Mouse (Mus musculus): Measurements from ENCODE around the gene Ephb2. TPM values are rescaled to one million over a fixed set of nuclear protein-coding genes. Genes with fewer than 3 reads are reported as not detected.

Ephb2 gene
- polyA plus RNA-seq, 1 experiment from 2014 or later = 0.08 TPM

DNA sequence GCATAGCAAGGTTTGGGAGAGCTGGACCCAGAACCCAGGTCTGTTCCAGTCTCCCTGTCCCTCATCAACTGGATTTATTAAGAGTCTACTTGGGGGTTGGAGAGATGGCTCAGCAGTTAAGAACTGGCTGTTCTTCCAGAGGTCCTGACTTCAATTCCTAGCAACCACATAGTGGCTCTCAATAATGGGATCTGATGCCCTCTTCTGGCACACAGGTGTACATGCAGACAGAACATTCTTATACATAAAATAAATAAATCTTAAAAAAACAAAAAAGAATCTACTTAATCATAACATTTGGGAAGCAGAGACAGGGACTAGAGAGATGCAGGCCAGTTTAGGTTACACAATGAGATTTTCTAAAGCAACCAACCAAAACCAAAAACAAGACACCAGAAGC, 199.8 kb downstream of the Ephb2 start:
- peaks cover 7% of the 10 kb centered on the region for H3K4me1 ChIP-seq (ENCODE audit: insufficient read depth)
- DNase-seq (no peak), ATAC-seq (no peak)
- peaks cover 23% of the 10 kb centered on the region for H3K27me3 ChIP-seq (ENCODE audit: insufficient read depth, low read length)
- no peaks in the 10 kb centered on the region for H3K9me3 ChIP-seq (ENCODE audit: low read length)
- TF ChIP-seq EP300 (IDR thresholded peaks at IDR 0.05; ENCODE audit: low read depth) = no peak
- TF ChIP-seq CTCF (IDR thresholded peaks at IDR 0.05; ENCODE audit: low read depth) = peak; percentile 25; the same call in 1 of the 2 replicates
- H3K36me3 ChIP-seq (replicated peaks; ENCODE audit: insufficient read depth, low read length) = no peaks in the 10 kb centered on the region
- no peak overlapping the region for H3K27ac ChIP-seq (ENCODE audit: low read depth)
- H3K4me3 ChIP-seq (ENCODE audit: low read depth, low read length) = no peak overlapping the region
- H3K9ac ChIP-seq (replicated peaks) = no peak overlapping the region
- H3K4me2 ChIP-seq (ENCODE audit: low read depth, low read length) = no peak overlapping the region

DNA sequence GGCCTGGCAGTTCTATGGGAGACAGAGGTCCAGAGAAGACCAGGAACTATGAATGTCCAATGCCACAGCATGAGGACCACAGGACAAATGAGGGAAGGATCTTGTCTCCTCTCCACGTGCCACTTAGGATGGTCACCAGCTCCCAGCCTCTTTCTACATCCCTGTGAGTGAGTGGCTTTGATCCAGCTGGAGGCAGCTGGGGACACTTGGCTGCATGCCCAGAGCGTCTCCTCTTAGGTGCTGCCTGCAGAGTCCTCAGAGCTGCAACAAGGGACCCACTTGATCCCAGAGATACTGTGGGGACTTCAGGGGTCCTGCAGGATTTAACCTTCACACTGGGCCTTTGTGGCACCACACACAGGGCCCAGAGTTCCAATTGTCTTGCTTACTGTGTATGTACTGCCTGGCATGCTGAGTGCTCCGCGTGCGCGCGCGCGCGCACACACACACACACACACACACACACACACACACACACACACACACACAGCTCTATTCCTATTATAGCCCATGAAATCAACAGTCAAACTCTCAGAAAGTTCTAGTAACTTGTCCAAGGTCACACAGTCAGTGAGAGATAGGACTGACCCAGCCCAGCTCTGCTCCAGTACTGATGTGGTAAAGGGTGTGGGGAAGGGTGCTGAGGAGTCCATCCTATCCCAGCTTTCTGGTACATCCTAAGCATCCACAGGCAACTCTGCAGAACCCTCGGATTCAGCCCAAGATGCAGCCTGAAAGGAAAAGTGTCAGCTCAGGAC, 204.4 kb downstream of the Ephb2 start:
- DNase-seq = peak; percentile 55
- H3K27ac ChIP-seq (ENCODE audit: low read depth) = no peak overlapping the region
- H3K27me3 ChIP-seq (ENCODE audit: insufficient read depth, low read length) = peaks cover under 1% of the 10 kb centered on the region
- TF ChIP-seq CTCF (IDR thresholded peaks at IDR 0.05; ENCODE audit: low read depth) (no peak), EP300 (IDR thresholded peaks at IDR 0.05; ENCODE audit: low read depth) (no peak)
- H3K9ac ChIP-seq (replicated peaks) = no peak overlapping the region
- H3K4me3 ChIP-seq (ENCODE audit: low read depth, low read length) = no peak overlapping the region
- H3K36me3 ChIP-seq (replicated peaks; ENCODE audit: insufficient read depth, low read length) = no peaks in the 10 kb centered on the region
- whole genome bisulfite sequencing (ENCODE audit: insufficient replicate concordance) = 81% methylated on average over 11 of the region's 11 CpGs
- H3K9me3 ChIP-seq (ENCODE audit: low read length) = no peaks in the 10 kb centered on the region
- no peak overlapping the region for H3K4me2 ChIP-seq (ENCODE audit: low read depth, low read length)
- ATAC-seq = no peak
- H3K4me1 ChIP-seq (ENCODE audit: insufficient read depth) = no peaks in the 10 kb centered on the region

DNA sequence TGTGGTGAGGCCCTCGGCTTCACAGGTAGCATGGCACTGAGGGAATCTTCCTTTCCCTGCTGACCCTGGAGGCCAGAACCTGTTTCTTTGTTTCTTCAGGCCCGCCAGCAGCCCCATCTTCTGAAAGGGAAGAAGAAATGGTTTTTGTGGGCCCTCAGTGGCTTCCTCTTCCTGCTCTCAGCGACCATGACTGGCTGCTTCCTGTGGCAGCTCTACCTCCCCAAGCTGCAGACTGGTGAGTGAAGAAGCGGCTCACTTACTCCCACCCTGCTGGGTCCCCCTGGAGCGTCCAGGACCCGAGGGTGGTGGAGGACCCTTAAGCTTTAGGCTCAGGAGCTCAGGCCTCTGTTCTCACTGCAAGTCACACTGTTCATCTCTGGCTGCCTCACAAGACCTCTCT, 209.2 kb downstream of the Ephb2 start:
- DNase-seq (no peak), ATAC-seq (no peak)
- Histone ChIP-seq H3K4me3 (ENCODE audit: low read depth, low read length) (no peak overlapping the region), H3K27ac (ENCODE audit: low read depth) (no peak overlapping the region), H3K9me3 (ENCODE audit: low read length) (no peaks in the 10 kb centered on the region), H3K4me1 (ENCODE audit: insufficient read depth) (no peaks in the 10 kb centered on the region), H3K9ac (replicated peaks) (no peak overlapping the region), H3K27me3 (ENCODE audit: insufficient read depth, low read length) (no peaks in the 10 kb centered on the region), H3K4me2 (ENCODE audit: low read depth, low read length) (no peak overlapping the region), H3K36me3 (replicated peaks; ENCODE audit: insufficient read depth, low read length) (no peaks in the 10 kb centered on the region)
- WGBS (ENCODE audit: insufficient replicate concordance) = 38% methylated on average over 6 of the region's 6 CpGs
- no peak for TF ChIP-seq EP300 (IDR thresholded peaks at IDR 0.05; ENCODE audit: low read depth)
- no peak for TF ChIP-seq CTCF (IDR thresholded peaks at IDR 0.05; ENCODE audit: low read depth)

DNA sequence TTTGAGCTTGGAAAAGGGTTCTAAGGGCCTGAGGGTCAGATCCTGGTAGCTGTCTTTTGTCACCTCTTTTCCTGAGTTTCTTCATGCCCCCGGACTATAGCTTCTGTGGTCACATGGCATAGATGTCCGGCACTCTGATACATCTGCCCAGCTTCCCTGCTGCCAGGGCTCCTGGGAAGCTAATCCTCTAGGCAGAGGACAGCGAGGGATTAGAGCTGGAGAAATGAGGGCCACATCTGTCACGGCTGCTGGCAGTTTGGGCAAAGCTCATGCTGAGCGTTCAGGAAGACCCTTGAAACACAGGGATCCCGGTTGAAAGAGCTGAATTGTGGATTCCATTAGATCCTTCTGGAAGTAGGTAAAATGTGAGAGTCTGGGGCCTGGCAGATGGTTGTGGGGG, 213.4 kb downstream of the Ephb2 start, which contains the start of gene Lactbl1:
Gene Lactbl1, plus strand, starts transcription at position 234 of the 400 bp plus-strand sequence.
- H3K4me2 ChIP-seq (ENCODE audit: low read depth, low read length) = no peak within 1 kb of the TSS
- H3K27ac ChIP-seq (ENCODE audit: low read depth) = no peak within 1 kb of the TSS
- no peak for ATAC-seq
- no peaks in the 10 kb centered on the region for H3K4me1 ChIP-seq (ENCODE audit: insufficient read depth)
- no peak within 1 kb of the TSS for H3K4me3 ChIP-seq (ENCODE audit: low read depth, low read length)
- no peak for TF ChIP-seq CTCF (IDR thresholded peaks at IDR 0.05; ENCODE audit: low read depth)
- no peak for TF ChIP-seq EP300 (IDR thresholded peaks at IDR 0.05; ENCODE audit: low read depth)
- no peaks in the 10 kb centered on the region for H3K36me3 ChIP-seq (replicated peaks; ENCODE audit: insufficient read depth, low read length)
- no peaks in the 10 kb centered on the region for H3K27me3 ChIP-seq (ENCODE audit: insufficient read depth, low read length)
- DNase-seq = no peak
- H3K9me3 ChIP-seq (ENCODE audit: low read length) = no peaks in the 10 kb centered on the region
- 60% methylated on average over 6 of the region's 6 CpGs for WGBS (ENCODE audit: insufficient replicate concordance)
- no peak within 1 kb of the TSS for H3K9ac ChIP-seq (replicated peaks)

DNA sequence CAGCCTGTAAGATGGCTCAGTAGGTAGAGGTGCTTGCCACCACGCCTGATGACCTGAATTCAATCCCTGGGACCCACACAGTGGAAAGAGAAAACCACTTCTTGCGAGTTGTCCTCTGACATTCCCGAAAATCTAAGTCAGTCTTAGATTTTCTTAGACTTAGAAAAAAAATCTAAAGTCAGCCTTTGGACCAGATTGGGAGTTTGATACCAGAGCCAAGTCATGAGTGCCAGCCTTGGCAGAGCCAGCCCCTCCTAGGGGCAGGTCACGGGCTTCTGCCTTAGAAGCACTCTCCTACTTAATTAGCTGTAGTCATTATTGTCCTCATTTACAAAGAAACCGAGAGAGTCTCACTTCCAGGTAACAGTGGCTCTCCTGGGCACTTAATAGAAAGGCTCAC, 213.8 kb downstream of the Ephb2 start:
- H3K9me3 ChIP-seq (ENCODE audit: low read length) = no peaks in the 10 kb centered on the region
- TF ChIP-seq CTCF (IDR thresholded peaks at IDR 0.05; ENCODE audit: low read depth) (no peak), EP300 (IDR thresholded peaks at IDR 0.05; ENCODE audit: low read depth) (no peak)

DNA sequence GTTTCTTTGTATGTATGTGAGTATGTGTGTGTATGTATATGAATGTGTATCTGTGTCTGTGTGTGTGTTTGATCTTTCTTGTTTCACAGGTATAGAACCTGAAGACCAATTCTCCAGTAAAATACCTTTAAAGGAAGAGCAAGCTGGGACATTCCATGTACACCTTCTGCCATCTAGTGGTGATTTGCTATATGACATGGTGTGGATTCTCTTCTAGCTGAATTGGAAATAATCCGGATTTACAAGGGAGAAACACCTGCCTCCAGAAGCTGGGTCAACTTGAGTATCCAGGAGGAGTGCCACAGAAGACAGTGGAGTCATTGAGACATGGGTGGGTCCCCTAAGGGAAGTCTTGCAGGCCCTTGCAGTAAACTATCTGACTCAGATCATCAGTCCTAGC, 214.5 kb downstream of the Ephb2 start:
- Histone ChIP-seq H3K27me3 (ENCODE audit: insufficient read depth, low read length) (no peaks in the 10 kb centered on the region), H3K4me3 (ENCODE audit: low read depth, low read length) (no peak overlapping the region), H3K9ac (replicated peaks) (no peak overlapping the region), H3K27ac (ENCODE audit: low read depth) (no peak overlapping the region), H3K4me1 (ENCODE audit: insufficient read depth) (no peaks in the 10 kb centered on the region), H3K36me3 (replicated peaks; ENCODE audit: insufficient read depth, low read length) (no peaks in the 10 kb centered on the region), H3K9me3 (ENCODE audit: low read length) (no peaks in the 10 kb centered on the region), H3K4me2 (ENCODE audit: low read depth, low read length) (no peak overlapping the region)
- ATAC-seq (no peak), DNase-seq (no peak)
- TF ChIP-seq CTCF (IDR thresholded peaks at IDR 0.05; ENCODE audit: low read depth) (peak; percentile 91), EP300 (IDR thresholded peaks at IDR 0.05; ENCODE audit: low read depth) (no peak)
- WGBS (ENCODE audit: insufficient replicate concordance) = 0% methylated on average over 1 of the region's 1 CpGs

More for the DNA sequence above, 213.8 kb downstream of the Ephb2 start:
- no peak overlapping the region for H3K4me3 ChIP-seq (ENCODE audit: low read depth, low read length)
- no peaks in the 10 kb centered on the region for H3K27me3 ChIP-seq (ENCODE audit: insufficient read depth, low read length)
- no peaks in the 10 kb centered on the region for H3K4me1 ChIP-seq (ENCODE audit: insufficient read depth)
- 56% methylated on average over 5 of the region's 5 CpGs for WGBS (ENCODE audit: insufficient replicate concordance)
- H3K4me2 ChIP-seq (ENCODE audit: low read depth, low read length) = no peak overlapping the region
- no peak for ATAC-seq
- no peak overlapping the region for H3K27ac ChIP-seq (ENCODE audit: low read depth)
- no peak overlapping the region for H3K9ac ChIP-seq (replicated peaks)
- H3K36me3 ChIP-seq (replicated peaks; ENCODE audit: insufficient read depth, low read length) = no peaks in the 10 kb centered on the region
- no peak for DNase-seq
